Mouse (Mus musculus) CD4-positive, CD25-positive, alpha-beta regulatory T cell, adult 2 months (primary cell): Measurements from ENCODE around the gene Ncoa3.

Experiments
- DNase-seq: peaks from one replicate; pipeline ENCODE4 v3.0.0-alpha.2; 2012; ENCODE audit warnings: low read depth, low spot score

Ncoa3 gene

GRCm38 (mm10) chr2:165970767-165971166, 21.7 kb upstream of the Ncoa3 start:
- no peak for DNase-seq

- no peak for DNase-seq
Measured at GRCm38 (mm10) chr2:165974383-165974782, 18.1 kb upstream of the Ncoa3 start.

DNA sequence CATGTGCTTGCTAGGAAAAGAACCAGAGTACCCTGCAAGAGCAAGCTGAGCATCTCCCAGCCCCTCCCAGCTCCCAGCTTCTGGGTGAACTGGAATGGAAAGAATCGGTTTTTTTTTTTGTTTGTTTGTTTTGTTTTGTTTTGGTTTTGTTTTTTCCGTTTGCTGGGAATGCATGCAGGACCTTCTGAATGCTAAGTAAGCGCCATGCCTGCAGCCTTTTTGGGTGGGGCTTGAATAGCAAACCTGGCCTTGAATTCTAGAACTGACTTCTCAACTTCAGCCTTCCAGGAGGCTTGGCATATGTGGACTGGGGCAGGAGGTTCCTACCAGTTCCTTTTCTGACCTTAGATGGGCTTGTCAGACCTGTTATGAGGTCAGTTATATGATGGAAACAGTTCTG, 16.2 kb upstream of the Ncoa3 start:
- no peak for DNase-seq

GRCm38 (mm10) chr2:165976874-165977273, 15.6 kb upstream of the Ncoa3 start:
- no peak for DNase-seq

- DNase-seq = peak; percentile 55
Measured at GRCm38 (mm10) chr2:165978119-165978518, 14.3 kb upstream of the Ncoa3 start.

DNA sequence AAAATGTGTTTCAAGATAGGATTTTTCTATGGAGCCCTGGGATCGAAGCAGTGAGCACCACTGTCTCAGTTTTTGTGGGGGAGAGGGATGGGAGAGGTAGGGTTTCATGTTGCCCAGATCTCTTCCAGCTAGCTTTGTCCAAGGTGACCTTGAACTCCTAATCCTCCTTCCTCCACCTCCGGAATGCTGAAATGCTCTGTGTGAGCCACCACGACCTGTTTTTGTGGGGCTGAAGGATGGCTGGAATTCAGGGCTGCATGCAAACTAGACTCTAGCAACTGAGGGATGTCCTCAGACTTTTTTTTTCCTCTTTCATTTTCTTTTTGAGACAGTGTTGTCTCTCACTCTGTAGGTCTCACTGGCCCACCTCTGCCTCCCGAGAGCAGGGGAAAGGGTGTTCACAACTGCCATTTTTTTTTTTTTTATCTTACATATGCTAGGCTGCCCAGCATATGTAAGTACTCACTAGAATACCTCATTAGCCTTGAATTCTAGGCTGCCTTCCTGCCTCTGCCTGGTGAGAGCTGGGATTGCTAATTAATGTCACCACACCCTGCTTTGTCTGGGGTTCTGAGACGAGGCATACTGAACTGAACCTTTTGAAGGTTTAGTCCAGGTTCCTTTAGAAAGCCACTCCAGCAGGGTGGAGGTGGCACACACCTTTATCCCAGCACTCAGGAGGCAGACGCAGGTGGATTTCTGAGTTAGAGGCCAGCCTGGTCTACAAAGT, 11.0 kb upstream of the Ncoa3 start:
- DNase-seq = peak; percentile 27

- DNase-seq = peak; percentile 97
Measured at GRCm38 (mm10) chr2:165982512-165983389, 9.7 kb upstream of the Ncoa3 start.

GRCm38 (mm10) chr2:165984318-165984717, 8.1 kb upstream of the Ncoa3 start:
- DNase-seq = no peak

DNA sequence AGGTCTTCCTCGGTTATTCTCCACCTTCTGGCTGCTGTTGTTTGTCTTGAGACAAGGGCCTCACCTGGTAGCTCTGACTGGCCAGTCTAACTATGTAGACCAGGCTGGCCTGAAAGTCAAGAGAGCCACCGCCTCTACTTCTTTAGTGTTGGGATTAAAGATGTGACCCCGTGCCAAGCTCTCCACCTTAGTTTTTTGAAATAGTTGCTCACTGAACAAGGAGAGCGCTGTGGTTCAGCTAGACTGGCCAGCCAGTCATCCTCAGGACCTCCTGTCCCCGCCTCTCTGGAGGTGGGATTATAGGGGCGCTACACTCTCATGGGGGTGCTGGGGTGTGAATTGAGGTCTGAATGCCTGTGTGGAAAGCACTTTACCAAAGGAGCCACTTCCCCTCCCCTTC, 7.5 kb upstream of the Ncoa3 start:
- no peak for DNase-seq

GRCm38 (mm10) chr2:165985581-165985980, 6.9 kb upstream of the Ncoa3 start:
- no peak for DNase-seq

DNA sequence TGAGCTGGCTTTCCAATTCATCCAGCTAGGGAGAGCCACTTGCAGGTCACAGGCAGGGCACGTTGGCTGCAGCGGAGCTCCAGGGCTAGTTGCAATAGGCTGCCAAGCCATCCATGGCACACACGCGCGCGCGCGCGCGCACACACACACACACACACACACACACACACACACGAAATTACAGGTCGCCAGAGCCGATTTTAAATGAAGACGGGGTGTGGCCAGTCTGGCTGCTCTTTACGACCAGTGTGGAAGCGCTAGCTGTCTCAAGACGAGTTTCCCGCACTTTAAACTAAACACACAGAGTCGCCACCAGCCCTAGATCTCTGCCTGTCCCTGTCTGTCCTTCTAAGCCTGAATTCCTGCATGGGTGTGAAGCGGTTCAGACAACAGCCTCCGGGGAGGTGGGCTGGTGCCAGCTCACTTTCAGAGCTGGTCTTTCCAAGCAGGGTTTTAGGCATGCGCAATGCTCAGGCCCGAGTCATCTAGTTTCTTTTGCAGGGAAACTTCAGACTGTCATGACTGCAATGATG, 5.4 kb upstream of the Ncoa3 start:
- peak; percentile 73 for DNase-seq

- peak; percentile 43 for DNase-seq
Measured at GRCm38 (mm10) chr2:165993173-165993900, 901 bp downstream of the Ncoa3 start.

- DNase-seq = no peak
Measured at GRCm38 (mm10) chr2:165994341-165994740, 1.9 kb downstream of the Ncoa3 start.

GRCm38 (mm10) chr2:165995711-165996110, 3.3 kb downstream of the Ncoa3 start:
- DNase-seq = no peak

DNA sequence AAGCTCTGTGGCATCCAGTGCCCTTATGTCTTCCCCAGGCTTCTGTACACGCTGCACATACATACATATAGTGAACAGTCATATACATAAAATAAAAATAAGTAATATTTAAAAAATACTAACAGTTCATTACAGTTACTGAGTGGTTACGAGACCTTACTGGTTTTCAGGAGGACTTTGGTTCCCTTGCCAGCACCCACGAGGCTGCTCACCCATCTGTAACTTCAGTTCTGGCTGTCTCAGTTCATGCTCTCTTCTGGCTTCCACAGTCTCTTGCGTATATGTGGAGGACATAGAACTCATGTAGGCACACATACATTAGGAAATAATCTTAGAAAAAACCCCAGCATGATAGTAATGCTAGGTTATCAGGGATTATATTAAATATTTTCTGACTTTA, 3.7 kb downstream of the Ncoa3 start:
- DNase-seq = no peak

DNA sequence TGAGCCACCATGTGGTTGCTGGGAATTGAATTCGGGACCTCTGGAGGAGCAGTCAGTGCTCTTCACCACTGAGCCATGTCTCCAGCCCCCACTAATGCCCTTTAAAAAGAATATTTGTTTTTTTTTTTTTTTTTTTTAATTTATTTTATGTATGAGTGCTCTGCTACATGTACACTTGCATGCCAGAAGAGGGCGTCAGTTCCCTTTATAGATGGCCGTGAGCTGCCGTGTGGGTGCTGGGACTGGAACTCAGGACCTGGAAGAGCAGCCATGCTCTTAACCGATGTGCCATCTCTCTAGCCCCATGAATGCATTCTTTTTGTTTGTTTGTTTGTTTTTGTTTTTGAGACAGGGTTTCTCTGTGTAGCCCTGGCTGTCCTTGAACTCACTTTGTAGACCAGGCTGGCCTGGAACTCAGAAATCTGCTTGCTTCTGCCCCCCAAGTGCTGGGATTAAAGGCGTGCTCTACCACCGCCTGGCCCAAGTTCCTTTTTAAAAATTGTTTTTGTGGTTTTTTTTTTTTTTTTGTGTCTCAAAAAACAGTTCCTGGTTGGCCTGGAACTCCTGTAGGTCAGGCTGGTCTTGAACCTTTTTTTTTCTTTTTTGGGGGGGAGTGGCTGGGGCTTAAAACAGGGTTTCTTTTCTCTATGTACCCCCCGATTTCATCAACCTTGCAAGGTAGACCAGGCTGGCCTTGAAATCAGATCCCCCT, 5.0 kb downstream of the Ncoa3 start:
- DNase-seq = peak; percentile 60

DNA sequence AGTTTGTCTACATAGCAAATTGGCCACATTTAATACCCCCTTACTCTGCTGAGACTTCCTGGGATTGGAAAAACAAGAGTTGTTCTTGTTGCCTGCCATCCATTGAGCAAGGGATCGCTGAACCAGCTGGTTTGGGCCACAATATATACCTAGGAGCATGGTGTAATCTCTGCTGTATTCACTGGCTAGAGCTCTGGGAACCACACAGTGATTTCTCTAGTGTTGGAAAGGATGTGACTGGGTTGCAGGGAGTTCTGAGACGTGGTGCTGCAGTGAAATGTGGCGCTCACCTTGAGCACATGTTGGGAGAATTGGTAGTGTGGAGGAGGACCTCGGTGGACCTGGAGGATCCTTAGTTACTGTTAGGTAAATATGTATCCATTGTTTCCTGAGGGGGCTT, 6.5 kb downstream of the Ncoa3 start:
- peak; percentile 40 for DNase-seq

DNA sequence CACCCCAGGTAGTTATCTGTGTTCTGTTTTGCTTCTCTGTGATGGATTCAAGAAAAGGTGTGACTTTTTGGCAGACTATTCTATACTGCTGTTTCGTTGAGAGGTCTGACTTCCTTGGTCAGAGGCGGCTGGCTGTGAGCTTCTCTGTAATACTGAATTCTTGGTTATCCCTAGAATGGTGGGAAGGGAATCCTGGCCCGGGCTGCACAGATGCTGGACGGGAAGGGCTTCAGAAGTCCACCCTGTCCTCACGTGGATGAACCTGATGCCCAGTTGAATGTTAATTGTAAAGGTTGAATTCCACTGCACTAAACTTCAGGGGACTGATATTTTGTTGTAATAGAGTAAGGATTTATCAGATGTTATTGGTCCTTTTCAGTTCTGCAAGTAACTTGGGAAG, 7.4 kb downstream of the Ncoa3 start:
- no peak for DNase-seq

DNA sequence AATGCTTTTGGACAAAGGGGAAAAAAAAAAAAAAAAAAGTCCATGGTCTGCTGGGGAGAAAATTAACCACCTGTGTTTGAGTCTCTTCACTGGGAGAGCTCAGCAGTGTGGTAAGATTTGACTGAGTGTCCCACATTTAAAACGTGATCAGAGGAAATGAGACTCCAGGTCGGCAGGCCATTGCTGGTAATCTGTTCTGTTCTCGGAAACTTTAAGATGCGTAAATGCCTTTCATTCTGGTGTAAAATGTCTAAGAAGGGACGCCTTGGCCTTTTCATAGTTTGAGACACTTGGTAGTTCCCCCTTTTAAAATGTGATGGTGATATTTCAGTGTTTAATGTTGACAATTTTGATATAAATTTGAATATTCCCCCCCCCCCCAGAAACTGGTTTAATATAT, 7.8 kb downstream of the Ncoa3 start:
- peak; percentile 48 for DNase-seq

GRCm38 (mm10) chr2:166000769-166001168, 8.3 kb downstream of the Ncoa3 start:
- peak; percentile 37 for DNase-seq

DNA sequence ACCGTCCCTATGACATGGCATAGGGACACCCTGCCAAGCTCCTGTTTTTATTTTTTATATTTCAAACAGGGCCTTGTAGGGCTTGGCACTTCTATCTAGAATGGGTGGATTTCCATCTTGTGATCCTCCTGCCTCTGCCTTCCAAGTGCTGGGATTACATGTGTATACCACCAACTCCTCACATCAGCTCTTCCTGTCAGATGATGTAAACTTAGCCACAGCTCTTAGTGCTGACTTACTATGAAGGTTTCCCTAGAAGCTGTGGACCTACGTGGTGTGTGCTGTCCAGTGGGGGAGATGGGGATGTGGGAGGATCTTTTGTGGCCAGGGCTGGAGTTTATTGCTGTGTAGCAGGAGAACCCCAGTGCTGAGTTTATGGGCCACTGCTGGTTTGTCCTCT, 8.9 kb downstream of the Ncoa3 start:
- peak; percentile 39 for DNase-seq
